Mouse (Mus musculus): ENCODE results near the gene Ubald1. TPM values are rescaled to one million over a fixed set of nuclear protein-coding genes. Genes with fewer than 3 reads are reported as not detected.

Gene Ubald1
- total RNA-seq, 2 experiments from 2014 or later = 16.5 to 36.5 TPM

GRCm38 (mm10) chr16:4901167-4901566, 21.1 kb upstream of the Ubald1 start:
- ATAC-seq (replicated peaks; ENCODE audit: poor library complexity) = no peak

DNA sequence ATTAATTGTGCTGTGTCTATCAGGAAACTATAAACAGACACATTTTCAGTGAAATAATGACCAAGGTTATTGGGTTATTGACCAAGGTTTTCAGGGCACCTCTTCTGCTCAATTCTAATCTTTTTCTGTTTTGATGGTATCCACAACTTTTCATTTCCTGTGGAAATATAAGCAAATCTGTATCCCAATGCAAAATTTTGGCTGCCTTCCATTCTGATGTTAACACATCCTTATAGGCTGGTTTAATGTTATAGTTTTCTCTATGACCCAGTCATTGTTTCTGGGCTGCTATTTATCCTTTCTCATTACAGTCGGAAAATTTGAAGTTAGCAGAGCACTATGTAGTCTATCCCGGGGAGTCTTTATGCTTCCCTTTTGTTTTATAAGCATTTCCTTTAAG, 19.6 kb upstream of the Ubald1 start:
- no peak for ATAC-seq (replicated peaks; ENCODE audit: poor library complexity)

DNA sequence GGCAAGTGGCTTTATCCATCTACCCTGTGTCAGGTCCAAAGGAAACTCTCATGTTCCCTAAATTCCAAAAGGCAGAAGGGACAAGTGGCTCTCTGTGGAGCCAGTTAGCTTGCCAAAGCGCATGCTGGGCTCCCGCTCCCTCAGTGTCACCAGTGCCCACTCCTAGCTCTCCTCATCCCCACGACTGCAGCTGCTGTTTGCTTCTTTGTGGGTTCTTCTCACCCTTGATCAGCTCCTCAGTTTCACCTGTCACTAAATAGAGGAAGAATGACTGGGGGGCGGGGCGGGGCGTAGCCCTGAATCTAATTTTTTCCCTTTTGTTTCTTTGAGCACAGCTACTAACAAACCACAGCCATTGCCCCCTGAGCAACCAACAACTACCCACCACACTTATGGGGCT, 18.8 kb upstream of the Ubald1 start:
- no peak for ATAC-seq (replicated peaks; ENCODE audit: poor library complexity)

GRCm38 (mm10) chr16:4897146-4897730, 17.1 kb upstream of the Ubald1 start:
- peak; percentile 57 for ATAC-seq (replicated peaks; ENCODE audit: poor library complexity)

- ATAC-seq (replicated peaks; ENCODE audit: poor library complexity) = peak; percentile 82
These were observed 16.3 kb upstream of the Ubald1 start for GRCm38 (mm10) chr16:4896249-4897027.

DNA sequence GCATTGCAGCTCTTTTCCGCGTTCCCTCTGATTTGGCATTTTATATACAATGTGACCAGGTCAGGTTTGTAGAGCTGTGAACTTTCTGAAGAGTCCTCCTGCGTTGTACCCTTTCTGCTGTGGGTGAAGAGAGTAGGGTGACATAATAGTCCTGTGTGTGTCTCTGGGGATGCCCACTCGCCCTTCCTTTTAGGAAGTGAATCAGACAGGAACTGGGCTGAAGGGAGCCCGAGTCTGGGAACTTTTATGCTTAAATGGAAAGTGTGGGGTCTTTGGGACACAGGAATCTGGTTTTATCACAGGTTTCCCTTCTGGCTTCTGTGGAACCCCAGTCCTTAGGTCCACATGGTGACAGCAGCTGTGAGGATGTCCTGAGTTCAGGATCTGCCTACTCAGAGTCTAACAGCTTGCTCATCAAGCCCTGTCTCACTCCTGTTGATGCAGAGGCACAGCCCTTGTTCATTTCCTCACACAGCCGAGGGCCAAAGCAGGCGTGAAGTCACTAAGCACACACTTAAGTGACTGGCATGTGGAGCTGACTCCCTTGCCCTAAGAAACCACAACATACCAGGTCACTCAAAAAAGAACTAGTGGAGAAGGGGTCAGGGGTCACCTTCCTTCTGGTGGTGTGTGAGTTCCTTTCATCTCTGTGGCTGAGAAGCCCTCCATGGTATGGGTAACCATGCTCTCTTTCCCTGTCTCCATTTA, 14.2 kb upstream of the Ubald1 start:
- no peak for ATAC-seq (replicated peaks; ENCODE audit: poor library complexity)

DNA sequence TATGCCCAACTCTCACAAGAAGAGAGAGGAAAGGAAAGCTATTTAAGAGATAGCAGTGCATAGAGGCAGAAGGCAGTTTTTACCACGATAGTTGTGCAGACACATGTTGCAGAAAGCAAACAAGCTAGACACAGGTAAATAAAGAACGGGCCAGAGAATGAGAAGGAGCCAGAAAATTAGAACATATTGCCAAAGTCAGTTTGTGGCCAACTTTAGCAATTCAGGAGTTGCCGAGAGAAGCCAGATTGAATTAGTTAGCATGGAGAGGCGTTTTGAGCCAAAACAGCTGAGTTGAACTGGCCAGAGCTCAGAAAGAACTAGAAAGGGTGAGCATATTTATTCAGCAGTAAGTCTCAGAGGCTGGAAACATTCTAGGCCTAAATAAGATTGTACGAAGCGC, 12.1 kb upstream of the Ubald1 start:
- ATAC-seq (replicated peaks; ENCODE audit: poor library complexity) = no peak

DNA sequence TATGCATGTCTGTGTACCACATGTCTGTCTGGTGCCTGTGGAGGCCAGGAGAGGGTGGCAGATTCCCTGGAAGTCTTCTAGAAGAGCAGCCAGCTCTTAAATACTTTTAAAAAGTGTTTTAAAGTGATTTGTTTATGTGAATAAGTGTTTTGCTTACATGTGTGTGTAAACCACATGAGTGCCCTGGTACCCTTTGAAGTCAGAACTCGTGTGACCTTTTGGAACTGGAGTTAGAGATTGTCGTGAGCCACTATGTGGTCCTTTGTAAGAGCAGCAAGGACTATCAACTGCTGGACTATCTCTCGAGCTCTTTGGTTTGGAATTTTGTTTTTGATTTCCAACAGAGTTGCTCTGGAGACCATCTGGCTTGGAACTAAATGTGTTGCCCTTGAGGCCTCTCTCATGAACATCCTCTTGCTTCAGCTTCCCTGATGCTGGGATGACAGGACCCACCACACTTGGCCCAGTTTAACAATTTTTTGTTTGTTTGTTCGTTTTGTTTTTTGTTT, 10.1 kb upstream of the Ubald1 start:
- ATAC-seq (replicated peaks; ENCODE audit: poor library complexity) = no peak

GRCm38 (mm10) chr16:4886690-4887020, 6.5 kb upstream of the Ubald1 start:
- ATAC-seq (replicated peaks; ENCODE audit: poor library complexity) = no peak

GRCm38 (mm10) chr16:4885760-4886689, 5.9 kb upstream of the Ubald1 start, which contains the start of gene Mgrn1:
Gene Mgrn1 (plus strand): TSS chr16:4886249.
- peak; percentile 84 for ATAC-seq (replicated peaks; ENCODE audit: poor library complexity)

GRCm38 (mm10) chr16:4884930-4885329, 4.8 kb upstream of the Ubald1 start:
- ATAC-seq (replicated peaks; ENCODE audit: poor library complexity) = no peak

DNA sequence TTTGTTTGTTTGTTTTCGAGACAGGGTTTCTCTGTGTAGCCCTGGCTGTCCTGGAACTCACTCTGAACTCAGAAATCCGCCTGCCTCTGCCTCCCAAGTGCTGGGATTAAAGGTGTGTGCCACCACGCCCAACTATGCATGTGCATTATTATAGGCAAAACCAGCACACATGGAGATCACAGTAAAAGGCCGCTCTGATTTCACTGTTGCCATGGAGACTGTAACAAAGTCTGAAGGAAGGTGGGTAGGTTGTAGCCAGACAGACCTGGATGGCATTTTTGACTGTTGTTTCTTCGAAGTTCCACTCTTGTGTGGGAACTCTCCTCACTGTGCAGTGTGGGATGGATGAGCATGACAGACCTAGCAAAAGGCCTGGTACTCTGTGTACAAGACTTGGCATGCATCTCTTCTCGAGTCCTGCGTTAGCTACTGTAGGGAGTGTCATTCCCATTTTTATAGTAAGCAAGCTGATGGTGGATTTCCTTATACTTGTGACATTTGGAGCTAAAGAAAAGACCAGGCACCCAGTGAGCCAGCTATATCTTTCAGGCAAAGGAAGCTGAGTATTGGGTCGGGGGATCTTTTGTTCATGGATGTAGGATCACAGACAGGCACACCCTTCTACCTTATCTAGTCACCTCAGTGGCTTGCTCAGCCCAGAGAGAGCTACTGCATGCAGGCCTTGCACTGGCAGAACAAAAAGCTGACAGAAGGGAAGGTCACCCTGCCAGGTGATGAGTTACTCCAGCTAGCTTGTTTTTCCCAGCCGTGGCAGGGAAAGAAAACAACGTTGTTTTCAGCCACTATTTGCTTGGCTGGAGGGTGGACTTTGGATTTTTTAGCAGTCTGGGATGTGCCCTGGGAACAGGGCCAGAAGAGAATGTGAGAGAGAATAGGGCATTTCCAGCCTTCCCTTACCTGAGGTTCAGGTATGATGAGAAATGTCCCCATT, 1.6 kb upstream of the Ubald1 start:
- no peak for ATAC-seq (replicated peaks; ENCODE audit: poor library complexity)

- ATAC-seq (replicated peaks; ENCODE audit: poor library complexity) = peak; percentile 56
These were observed 399 bp downstream of the Ubald1 start for GRCm38 (mm10) chr16:4879708-4880124.

DNA sequence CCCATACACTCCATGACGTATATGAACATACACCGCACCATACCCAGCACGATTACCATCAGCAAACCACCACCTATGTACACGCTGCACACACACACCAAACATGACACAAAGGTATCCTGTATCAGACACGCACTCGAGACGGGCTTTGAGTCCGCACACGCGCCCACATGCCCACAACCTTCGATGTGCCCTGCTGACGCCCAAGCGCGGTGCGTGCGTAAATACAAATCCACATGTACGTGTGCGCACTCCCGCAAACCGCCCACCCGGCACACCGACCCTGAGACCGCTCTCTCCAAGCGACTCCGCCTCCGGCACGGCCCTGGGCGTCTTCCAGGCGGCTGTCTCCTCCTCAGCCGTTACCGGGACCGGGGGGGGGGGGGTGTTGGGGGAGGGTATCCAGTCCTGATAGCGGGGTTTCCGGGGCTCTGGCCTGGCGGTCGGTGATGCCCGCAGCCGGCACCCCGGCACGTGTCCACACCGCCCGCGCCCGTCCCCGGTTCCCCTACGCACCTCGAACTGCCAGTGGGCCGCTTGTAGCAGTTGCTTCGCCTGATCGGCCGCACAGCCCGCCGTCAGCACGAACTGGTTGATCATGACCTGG, 911 bp downstream of the Ubald1 start:
- ATAC-seq (replicated peaks; ENCODE audit: poor library complexity) = peak; percentile 9

DNA sequence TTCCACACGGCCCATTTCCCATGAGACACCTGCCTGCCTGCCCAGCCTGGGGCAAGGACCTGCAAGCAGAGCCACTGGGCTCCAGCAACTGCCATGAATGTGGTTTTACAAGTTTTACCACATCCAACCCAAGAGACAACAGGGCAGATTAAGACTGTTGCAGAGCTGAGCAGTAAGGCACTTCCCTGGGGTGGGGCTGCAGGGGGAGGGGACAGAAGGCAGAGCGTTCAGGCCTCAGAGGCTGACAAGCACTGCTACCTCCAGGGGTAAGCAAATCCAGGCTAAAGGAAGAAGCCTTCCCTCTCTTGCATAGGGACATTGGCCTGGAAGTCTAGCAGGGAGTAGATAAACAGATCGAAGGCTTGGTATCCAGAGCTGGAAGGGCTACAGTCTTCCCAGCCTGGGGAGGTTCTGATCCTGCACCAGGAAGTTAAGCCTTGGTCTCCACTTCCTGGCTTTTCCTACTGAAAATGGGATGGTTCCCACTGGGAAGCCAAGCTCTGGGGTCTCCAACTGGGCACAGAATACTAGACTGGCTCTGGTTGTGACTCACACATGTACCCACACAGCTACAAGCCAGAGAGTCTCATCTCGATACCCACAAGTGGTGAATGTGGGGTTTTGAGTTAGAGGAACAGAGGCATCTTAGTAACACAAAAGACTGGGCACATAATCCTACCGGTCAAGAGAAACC, 1.8 kb downstream of the Ubald1 start:
- ATAC-seq (replicated peaks; ENCODE audit: poor library complexity) = peak; percentile 33

- ATAC-seq (replicated peaks; ENCODE audit: poor library complexity) = no peak
These were observed 2.4 kb downstream of the Ubald1 start for GRCm38 (mm10) chr16:4877701-4878100.

DNA sequence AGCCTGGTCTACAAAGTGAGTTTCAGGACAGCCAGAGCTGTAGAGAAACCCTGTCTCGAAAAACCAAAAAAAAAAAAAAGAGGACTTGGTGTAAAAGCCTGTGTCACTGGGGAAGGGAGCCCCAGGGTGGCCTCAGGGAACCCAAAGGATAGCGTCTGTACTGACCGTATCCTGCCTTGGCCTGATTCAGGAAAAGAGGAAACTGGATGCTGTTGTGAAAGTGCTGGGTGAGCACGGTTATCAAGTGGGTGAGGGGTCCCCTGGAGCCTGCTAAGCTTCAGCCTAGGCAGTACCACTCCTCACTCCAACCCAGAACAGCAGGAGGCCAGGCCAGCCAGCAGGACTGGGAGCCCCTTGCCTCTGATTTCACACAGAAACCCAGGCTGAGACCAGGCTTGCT, 2.9 kb downstream of the Ubald1 start:
- no peak for ATAC-seq (replicated peaks; ENCODE audit: poor library complexity)

DNA sequence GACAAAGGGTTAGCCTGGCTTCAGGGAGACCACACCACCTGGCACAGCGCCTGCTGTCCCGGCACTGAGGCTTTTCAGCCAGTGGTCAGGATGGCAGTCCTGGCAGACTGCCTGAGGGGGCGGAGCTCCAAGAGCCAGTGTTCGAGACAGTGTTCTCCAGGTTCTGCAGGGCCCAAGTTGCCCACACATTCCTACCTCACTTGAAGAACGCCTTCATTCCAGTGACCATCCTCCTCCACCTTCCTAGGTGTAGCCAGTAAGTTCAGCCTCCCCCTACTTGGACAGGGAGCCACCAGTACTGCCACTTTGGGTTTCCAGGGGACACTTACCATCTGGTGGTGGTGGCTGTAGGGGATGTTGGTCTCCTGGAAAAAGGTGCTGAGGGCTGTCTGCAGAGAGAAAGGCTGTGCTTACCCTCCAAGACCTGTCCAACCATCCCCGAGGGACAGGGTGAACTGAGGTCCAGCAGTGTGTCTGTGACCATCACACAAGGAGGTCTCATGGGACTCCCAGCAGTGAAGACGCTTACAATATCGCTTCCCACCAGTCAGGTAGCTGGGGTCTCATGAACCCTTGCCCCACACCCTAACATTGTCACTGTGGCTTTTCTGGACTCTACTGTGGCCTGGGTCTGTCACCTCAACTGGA, 4.0 kb downstream of the Ubald1 start:
- no peak for ATAC-seq (replicated peaks; ENCODE audit: poor library complexity)
